Mouse (Mus musculus) erythroblast, embryonic 14.5 days (primary cell): Measurements from ENCODE around the gene Tmc3.

Source experiments
- GATA1 ChIP-seq: IDR thresholded peaks from 2 replicates; pipeline ENCODE4 v1.6.1; 2012; ENCODE audit warnings: low read length, inconsistent platforms, mixed read lengths
- TAL1 ChIP-seq: IDR thresholded peaks from 3 replicates; pipeline ENCODE4 v1.6.1; 2012; ENCODE audit warnings: low read length, inconsistent platforms, mixed read lengths

- TF ChIP-seq TAL1 (no peak), GATA1 (no peak)
Measured at GRCm38 (mm10) chr7:83654196-83654595, 69.5 kb downstream of the Tmc3 start.
